22 mouse cellular contexts compared by ENCODE assay signal in genomic region chr6:17731694-17732093, GRCm38 (mm10).
"Had no signal": no experiment of that assay in that cellular context is flagged by ENCODE, and none has a peak within 500 bp of the region (broad histone marks: within the 10 kb centered on the region; RNA-seq: fewer than 3 reads in every experiment).

No protein-coding gene starts in this region.

- H3K4me3 ChIP-seq: layer of hippocampus, adult 2 months; left cerebral cortex, adult 2 months; liver, embryonic 15.5 days; lung, embryonic 15.5 days; megakaryocyte, embryonic 14.5 days; midbrain, embryonic 10.5 days; midbrain, embryonic 13.5 days; myocyte; neural tube, embryonic 13.5 days had no signal

- H3K27ac ChIP-seq: kidney, postnatal 0 days; left cerebral cortex, adult 2 months; liver, embryonic 15.5 days; lung, embryonic 15.5 days; midbrain, embryonic 10.5 days; midbrain, embryonic 13.5 days; neural tube, embryonic 13.5 days had no signal

- H3K9me3 ChIP-seq: liver, embryonic 15.5 days; lung, embryonic 15.5 days; megakaryocyte, embryonic 14.5 days; midbrain, embryonic 10.5 days; midbrain, embryonic 13.5 days; neural tube, embryonic 13.5 days had no signal

- ATAC-seq: midbrain, embryonic 13.5 days; midbrain, embryonic 16.5 days had no signal

- H3K36me3 ChIP-seq: liver, embryonic 15.5 days; lung, embryonic 15.5 days; midbrain, embryonic 10.5 days; midbrain, embryonic 13.5 days; neural tube, embryonic 13.5 days had no signal

- H3K9ac ChIP-seq: liver, embryonic 15.5 days; lung, embryonic 15.5 days; midbrain, embryonic 13.5 days; neural tube, embryonic 13.5 days had no signal

- H3K4me2 ChIP-seq: liver, embryonic 15.5 days; lung, embryonic 15.5 days; midbrain, embryonic 13.5 days; neural tube, embryonic 13.5 days had no signal

- DNase-seq: kidney, adult 18-20 months; kidney, postnatal 25 days; layer of hippocampus, adult 9-11 months; lung, adult 18-20 months; lung, postnatal 10 days; lung, postnatal 36 days; retina, postnatal 1 day; right cerebral cortex, postnatal 25 days; spleen, adult 18-20 months; thymus, adult 18-20 months; thymus, postnatal 36 days had no signal

- H3K27me3 ChIP-seq: liver, embryonic 15.5 days; lung, embryonic 15.5 days; megakaryocyte, embryonic 14.5 days; midbrain, embryonic 13.5 days; neural tube, embryonic 13.5 days had no signal

- H3K4me1 ChIP-seq: midbrain, embryonic 13.5 days; neural tube, embryonic 13.5 days had no signal
